Mouse (Mus musculus) liver, adult 2 months (tissue): ENCODE data around the gene Ifi207. TPM values are rescaled to one million over a fixed set of nuclear protein-coding genes. Genes with fewer than 3 reads are reported as not detected.
"Not testable (repeated sequence)": the region's sequence is repeated elsewhere in the genome, so short reads cannot be mapped to it uniquely, and the experiment has no call there.

ENCODE experiments used
- DNase-seq: peaks from one replicate; pipeline ENCODE4 v3.0.0-alpha.2; 2011; ENCODE audit warnings: low read depth, low spot score; ENCODE audit errors: extremely low read depth
- H3K27ac ChIP-seq: fragments of 200-500 bp; replicated peaks from 2 replicates; pipeline ENCODE4 v1.5.1; 2012; ENCODE audit warnings: low read depth, mild to moderate bottlenecking, control low read depth, inconsistent platforms, low read length; ENCODE audit not compliant: insufficient read depth
- H3K27me3 ChIP-seq: fragments of 200-500 bp; 2 replicates; pipeline ENCODE4 v1.6.1; 2012; ENCODE audit warnings: mild to moderate bottlenecking, moderate library complexity, low read length, inconsistent platforms; ENCODE audit not compliant: control insufficient read depth, insufficient read depth
- H3K36me3 ChIP-seq: fragments of 200-500 bp; 2 replicates; pipeline ENCODE4 v1.6.1; 2012; ENCODE audit warnings: low read length, inconsistent platforms; ENCODE audit not compliant: control insufficient read depth, insufficient read depth
- H3K4me1 ChIP-seq: fragments of 200-500 bp; 2 replicates; pipeline ENCODE4 v1.6.1; 2011; ENCODE audit warnings: low read length; ENCODE audit not compliant: control insufficient read depth, insufficient read depth
- H3K4me3 ChIP-seq: fragments of 200-500 bp; 2 replicates; pipeline ENCODE4 v1.5.1; 2011; ENCODE audit warnings: low read depth, mild to moderate bottlenecking, control low read depth, low read length, moderate library complexity; ENCODE audit not compliant: insufficient read depth
- H3K79me2 ChIP-seq: fragments of 200-500 bp; 2 replicates; pipeline ENCODE4 v1.6.1; 2012; ENCODE audit warnings: inconsistent platforms, mild to moderate bottlenecking, low read length, moderate library complexity; ENCODE audit not compliant: control insufficient read depth, insufficient read depth
- H3K9ac ChIP-seq: fragments of 200-500 bp; 2 replicates; pipeline ENCODE4 v1.6.1; 2012; ENCODE audit warnings: low read depth, mild to moderate bottlenecking, control low read depth, inconsistent platforms, low read length
- CTCF ChIP-seq: fragments of 200-500 bp; IDR thresholded peaks from 2 replicates; pipeline ENCODE4 v1.5.1; 2011; ENCODE audit warnings: low read depth, low read length, control low read depth
- POLR2A ChIP-seq: fragments of 200-500 bp; IDR thresholded peaks from 2 replicates; pipeline ENCODE4 v1.6.1; 2011; ENCODE audit warnings: low read length, control low read depth; ENCODE audit not compliant: insufficient read depth; ENCODE audit errors: extremely low read depth
- WGBS: fragments of 180-500 bp; shearing (Covaris S2); methylation state at CpG from one replicate; pipeline ENCODE4 v1.1.7; 2018; 5-methylcytosine and 5-hydroxymethylcytosine counted together
- polyA plus RNA-seq: library from polyadenylated mRNA; depleted of rRNA; stranded (reverse); fragments of >200 nt; gene quantifications from 2 replicates; pipeline ENCODE4 v1.2.3, GENCODE M21; 2012; rRNA removed
- total RNA-seq: library from RNA; depleted of rRNA; stranded (reverse); fragments of >200 nt; gene quantifications from 2 replicates; pipeline ENCODE4 v1.2.3, GENCODE M21; 2014; rRNA removed

Ifi207 gene
- total RNA-seq (2.8 and 3.3 TPM in 2 replicates), polyA plus RNA-seq (1.2 and 2.8 TPM in 2 replicates)

DNA sequence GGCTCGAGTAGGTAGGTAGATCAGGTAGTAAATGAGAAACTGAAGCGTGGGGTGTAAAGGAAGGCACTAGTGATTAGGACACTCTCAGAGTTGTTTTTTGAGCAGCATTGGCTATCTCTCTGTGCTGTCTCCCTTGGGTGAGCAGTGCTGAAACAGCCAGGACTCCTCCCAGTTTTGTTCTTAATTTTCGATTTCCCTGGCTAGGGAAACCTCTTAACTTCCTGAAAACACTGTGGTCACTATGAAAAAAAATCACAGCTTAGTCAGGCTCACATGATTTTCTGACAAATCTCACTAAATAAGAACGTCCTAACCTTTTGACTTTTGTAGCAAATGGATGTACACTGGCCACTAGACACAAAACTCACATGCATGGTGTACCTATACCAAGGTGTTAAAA lies at the start of gene Ifi207:
Gene Ifi207, minus strand, starts transcription at position 92 of the 400 bp plus-strand sequence.
- Histone ChIP-seq H3K4me1 (no peaks in the 10 kb centered on the region), H3K79me2 (no peaks in the 10 kb centered on the region), H3K27ac (peak within 1 kb of the TSS; percentile 83), H3K9ac (peak within 1 kb of the TSS; percentile 57), H3K36me3 (no peaks in the 10 kb centered on the region), H3K4me3 (peak within 1 kb of the TSS; percentile 53), H3K27me3 (no peaks in the 10 kb centered on the region)
- TF ChIP-seq POLR2A (no peak), CTCF (no peak)
- peak; percentile 49 for DNase-seq
- 39% methylated on average over 4 of the region's 4 CpGs for WGBS

DNA sequence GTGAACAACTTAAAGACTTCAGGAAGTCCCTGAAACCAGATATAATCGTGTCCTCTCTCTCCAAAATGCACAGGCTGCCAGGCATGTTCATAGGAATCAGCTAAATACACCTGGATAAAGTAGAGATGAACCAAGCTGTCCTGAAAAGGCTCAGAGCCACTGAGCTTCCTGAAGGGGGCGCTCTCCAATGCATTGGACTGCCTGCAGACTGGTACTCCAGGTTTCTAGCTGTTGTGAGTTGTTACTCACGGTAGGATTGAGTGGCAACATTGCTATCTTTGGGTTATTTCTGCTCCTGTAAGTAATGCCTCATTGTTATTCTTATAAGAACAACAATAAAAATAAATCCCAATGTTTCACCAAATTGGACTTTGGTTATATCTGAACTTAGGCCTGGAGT lies 31.9 kb upstream of the Ifi207 start:
- not testable (repeated sequence) for H3K27ac ChIP-seq, H3K4me1 ChIP-seq, H3K4me3 ChIP-seq, H3K9ac ChIP-seq, H3K36me3 ChIP-seq, H3K79me2 ChIP-seq, H3K27me3 ChIP-seq, DNase-seq
- WGBS: 34% methylated on average over 3 of the region's 3 CpGs

DNA sequence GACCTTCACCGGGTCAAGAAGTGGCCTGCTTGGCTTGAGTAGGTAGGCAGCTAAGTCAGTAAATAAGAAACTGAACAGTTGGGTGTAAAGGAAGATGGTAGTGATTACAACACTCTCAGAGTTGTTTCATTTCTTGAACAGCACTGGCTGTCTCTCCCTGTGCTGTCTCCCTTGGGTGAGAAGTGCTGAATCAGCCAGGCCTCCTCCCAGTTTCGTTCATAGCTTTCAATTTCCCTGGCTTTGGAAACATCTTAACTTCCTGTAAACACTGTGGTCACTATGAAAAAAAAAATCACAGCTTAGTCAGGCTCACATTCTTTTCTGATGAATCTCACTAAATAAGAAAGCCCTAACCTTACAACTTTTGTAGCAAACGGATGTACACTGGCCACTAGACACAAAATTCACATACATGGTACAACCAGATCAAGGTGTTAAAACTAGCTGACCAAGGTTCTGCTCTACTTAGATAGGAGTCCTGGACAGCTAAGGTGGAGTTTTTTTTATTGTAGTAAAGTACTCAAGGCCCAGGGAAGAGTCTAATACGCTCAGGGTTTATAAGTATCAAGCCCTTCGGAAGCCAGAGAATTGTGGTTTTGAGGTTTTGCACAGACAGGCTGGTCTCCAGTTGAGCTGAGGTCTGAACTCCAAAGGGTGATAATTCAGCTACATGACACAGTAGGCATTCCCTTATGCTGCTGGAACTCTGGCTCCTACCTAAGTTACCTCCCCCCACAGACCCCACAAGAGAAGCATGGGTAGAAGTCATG lies 25.5 kb upstream of the Ifi207 start, which contains the start of gene Ifi204:
Gene Ifi204, minus strand, starts transcription at position 96 of the 770 bp plus-strand sequence.
- peak within 1 kb of the TSS; percentile 47; the same call in 1 of the 2 replicates for H3K9ac ChIP-seq
- not testable (repeated sequence) for H3K27me3 ChIP-seq, H3K4me1 ChIP-seq, H3K36me3 ChIP-seq, H3K79me2 ChIP-seq
- WGBS: 64% methylated on average over 5 of the region's 5 CpGs
- peak within 1 kb of the TSS; percentile 54; the same call in 1 of the 2 replicates for H3K27ac ChIP-seq
- DNase-seq: peak; percentile 54
- H3K4me3 ChIP-seq: peak within 1 kb of the TSS; percentile 48

DNA sequence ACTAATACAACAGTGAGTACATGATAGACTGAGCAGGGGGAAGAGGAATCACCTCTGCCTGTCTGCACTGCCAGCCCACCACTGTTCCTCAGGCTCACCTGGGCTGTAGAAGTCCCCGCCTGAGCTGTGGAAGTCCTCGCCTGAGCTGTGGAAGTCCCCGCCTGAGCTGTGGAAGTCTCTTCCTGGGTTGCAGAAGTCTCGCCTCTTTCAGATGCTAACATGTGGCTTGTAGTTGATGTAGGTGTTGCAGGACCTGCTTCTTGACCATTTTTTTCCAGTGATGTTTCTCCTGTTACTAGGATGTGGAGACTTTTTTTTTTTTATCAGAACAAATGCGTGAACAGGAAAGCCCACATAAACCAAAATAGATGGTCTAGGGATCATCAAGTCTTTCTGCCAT lies 18.5 kb upstream of the Ifi207 start:
- not testable (repeated sequence) for H3K9ac ChIP-seq, H3K79me2 ChIP-seq, H3K4me1 ChIP-seq, H3K27me3 ChIP-seq, H3K36me3 ChIP-seq, H3K4me3 ChIP-seq, H3K27ac ChIP-seq, DNase-seq
- WGBS: 84% methylated on average over 5 of the region's 5 CpGs

GRCm38 (mm10) chr1:173742262-173742661 lies 715 bp upstream of the Ifi207 start:
- TF ChIP-seq POLR2A (no peak), CTCF (no peak)
- WGBS: 42% methylated on average over 1 of the region's 1 CpGs
- no peaks in the 10 kb centered on the region for H3K27me3 ChIP-seq
- peak overlapping the region; percentile 15; the same call in 1 of the 2 replicates for H3K27ac ChIP-seq
- H3K9ac ChIP-seq: no peak overlapping the region
- H3K36me3 ChIP-seq: no peaks in the 10 kb centered on the region
- H3K4me1 ChIP-seq: no peaks in the 10 kb centered on the region
- H3K79me2 ChIP-seq: no peaks in the 10 kb centered on the region
- DNase-seq: peak; percentile 21
- H3K4me3 ChIP-seq: no peak overlapping the region

DNA sequence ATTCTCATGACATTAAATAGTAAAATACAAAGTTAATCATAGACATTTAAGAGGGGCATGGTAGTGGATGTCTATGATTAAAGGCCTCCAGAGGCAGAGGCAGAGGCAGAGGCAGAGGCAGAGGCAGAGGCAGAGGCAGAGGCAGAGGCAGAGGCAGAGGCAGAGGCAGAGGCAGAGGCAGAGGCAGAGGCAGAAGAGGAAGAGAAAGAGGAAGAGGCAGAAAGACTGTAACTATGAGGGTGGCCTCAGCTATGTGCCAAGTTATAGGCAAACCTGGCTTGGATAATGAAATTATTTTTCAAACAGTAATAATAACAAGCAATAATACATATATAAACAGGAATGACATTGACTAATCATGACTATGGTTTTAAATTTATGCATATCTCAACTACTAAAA lies 1.0 kb downstream of the Ifi207 start:
- Histone ChIP-seq H3K36me3 (no peaks in the 10 kb centered on the region), H3K79me2 (no peaks in the 10 kb centered on the region), H3K9ac (no peak overlapping the region), H3K27ac (no peak overlapping the region), H3K4me3 (no peak overlapping the region), H3K27me3 (no peaks in the 10 kb centered on the region), H3K4me1 (no peaks in the 10 kb centered on the region)
- no peak for DNase-seq
- TF ChIP-seq CTCF (no peak), POLR2A (no peak)
